Mouse (Mus musculus) ES-E14 (cell line): ENCODE results near the gene Dcaf5.

Source experiments
- CHD2 ChIP-seq: IDR thresholded peaks from 2 replicates; pipeline ENCODE4 v1.6.1; 2014; ENCODE audit warnings: mild to moderate bottlenecking, low read depth, low read length, inconsistent platforms
- HCFC1 ChIP-seq: IDR thresholded peaks from 2 replicates; pipeline ENCODE4 v1.6.1; 2012; ENCODE audit warnings: low read length, inconsistent platforms, borderline replicate concordance; ENCODE audit not compliant: insufficient read depth
- MAFK ChIP-seq: IDR thresholded peaks from 2 replicates; pipeline ENCODE4 v1.6.1; 2014; ENCODE audit warnings: mild to moderate bottlenecking, low read depth, low read length, inconsistent platforms; ENCODE audit not compliant: insufficient read depth
- ZC3H11A ChIP-seq: IDR thresholded peaks from 2 replicates; pipeline ENCODE4 v1.6.1; 2012; ENCODE audit warnings: low read depth, mild to moderate bottlenecking, inconsistent platforms, low read length, borderline replicate concordance

- TF ChIP-seq HCFC1 (no peak), MAFK (no peak), ZC3H11A (no peak), CHD2 (no peak)
Observed at GRCm38 (mm10) chr12:80394045-80394444, 42.4 kb downstream of the Dcaf5 start.
